Mouse (Mus musculus): Measurements from ENCODE around the gene Lclat1. TPM values are rescaled to one million over a fixed set of nuclear protein-coding genes. Genes with fewer than 3 reads are reported as not detected.

The Lclat1 gene
- polyA plus RNA-seq, 1 experiment from 2014 or later, result 24.9 TPM

DNA sequence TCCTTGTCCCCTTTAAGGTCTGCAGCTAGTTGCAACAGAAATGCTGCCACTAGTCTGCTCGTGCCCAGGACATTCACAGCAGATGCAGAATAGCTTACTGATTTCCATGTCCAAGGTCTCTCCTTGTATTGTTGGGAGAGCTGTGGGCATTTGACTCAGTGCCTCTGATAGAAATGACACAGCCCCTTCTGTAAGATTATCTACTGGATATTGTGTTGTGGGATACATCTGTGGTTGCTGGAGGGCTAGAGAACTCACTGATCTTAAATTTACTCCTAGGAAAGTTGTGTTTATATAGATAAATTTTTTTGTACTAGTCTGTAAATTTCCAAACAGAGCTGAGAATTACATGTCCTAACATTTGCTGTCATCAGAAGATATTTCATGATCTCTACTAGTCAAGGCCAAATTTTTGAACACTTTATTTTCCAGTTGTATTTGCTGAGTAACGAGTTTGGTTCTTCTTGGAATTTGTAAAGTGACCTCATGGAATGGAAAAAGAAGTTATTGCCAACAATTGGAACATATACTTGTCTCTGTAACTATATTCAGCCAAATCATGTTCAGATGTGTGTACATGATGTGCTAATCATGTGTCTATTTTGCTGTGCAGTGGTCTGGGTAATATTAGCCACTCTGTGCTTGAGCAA lies 87.4 kb downstream of the Lclat1 start:
- no peak overlapping the region for H3K27ac ChIP-seq (ENCODE audit: low read depth, low read length)
- H3K27me3 ChIP-seq (ENCODE audit: control insufficient read depth, insufficient read depth, low read length), result no peaks in the 10 kb centered on the region
- no peak overlapping the region for H3K9ac ChIP-seq (ENCODE audit: low read depth, low read length)
- H3K4me1 ChIP-seq (ENCODE audit: control insufficient read depth, insufficient read depth, low read length), result peaks cover 3% of the 10 kb centered on the region; the same call in 1 of the 2 replicates
- no peaks in the 10 kb centered on the region for H3K9me3 ChIP-seq (ENCODE audit: control insufficient read depth, low read length)
- no peak overlapping the region for H3K4me2 ChIP-seq (replicated peaks; ENCODE audit: low read depth, low read length)
- no peaks in the 10 kb centered on the region; the same call in 1 of the 2 replicates for H3K36me3 ChIP-seq (ENCODE audit: control insufficient read depth, insufficient read depth, low read length)
- ATAC-seq (ENCODE audit: low FRiP score, low TSS enrichment), result no peak
- 77% methylated on average over 2 of the region's 2 CpGs for WGBS
- no peak overlapping the region for H3K4me3 ChIP-seq (ENCODE audit: low read length)

DNA sequence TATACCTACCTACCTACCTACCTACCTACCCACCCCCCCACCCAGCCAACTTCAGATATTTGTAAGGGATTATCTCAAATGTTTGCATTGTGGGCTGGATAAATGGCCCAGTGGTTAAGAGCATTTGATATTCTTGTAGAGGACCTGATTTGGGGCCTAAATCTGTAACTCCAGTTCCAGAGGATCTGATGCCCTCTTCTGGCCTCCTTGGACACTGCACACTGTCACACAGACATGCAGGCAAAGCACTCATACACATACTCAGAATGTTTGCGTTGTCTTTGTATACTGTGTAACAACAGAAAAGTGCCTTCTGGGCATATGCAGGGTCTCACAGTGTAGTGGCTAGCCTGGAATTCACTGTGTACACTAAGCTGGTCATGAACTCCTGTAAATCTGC lies 88.4 kb downstream of the Lclat1 start:
- 94% methylated on average over 1 of the region's 1 CpGs for WGBS
- Histone ChIP-seq H3K36me3 (ENCODE audit: control insufficient read depth, insufficient read depth, low read length) (no peaks in the 10 kb centered on the region; the same call in 1 of the 2 replicates), H3K4me1 (ENCODE audit: control insufficient read depth, insufficient read depth, low read length) (peaks cover 4% of the 10 kb centered on the region), H3K4me2 (replicated peaks; ENCODE audit: low read depth, low read length) (no peak overlapping the region), H3K9me3 (ENCODE audit: control insufficient read depth, low read length) (no peaks in the 10 kb centered on the region), H3K27me3 (ENCODE audit: control insufficient read depth, insufficient read depth, low read length) (no peaks in the 10 kb centered on the region), H3K9ac (ENCODE audit: low read depth, low read length) (no peak overlapping the region), H3K4me3 (ENCODE audit: low read length) (no peak overlapping the region), H3K27ac (ENCODE audit: low read depth, low read length) (no peak overlapping the region)
- no peak for ATAC-seq (ENCODE audit: low FRiP score, low TSS enrichment)

DNA sequence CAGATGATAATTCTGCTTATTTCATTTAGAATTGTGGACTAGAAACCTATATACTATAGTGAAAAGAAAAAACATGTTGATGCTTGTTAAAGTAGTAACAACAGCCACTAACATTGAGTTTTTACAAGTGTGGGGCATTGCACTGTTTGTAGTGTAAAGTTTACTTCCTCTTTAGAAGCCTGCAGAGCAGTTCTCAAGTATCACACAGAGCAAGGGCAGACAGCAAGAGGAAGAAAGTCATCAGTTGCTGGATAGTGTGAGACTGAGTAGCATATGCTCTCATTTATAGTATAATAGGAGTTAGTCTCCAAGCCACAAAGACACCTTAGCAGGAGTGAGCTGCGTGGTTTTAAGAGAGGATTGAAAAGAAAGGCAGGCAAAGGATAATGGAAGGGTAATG lies 89.9 kb downstream of the Lclat1 start:
- Histone ChIP-seq H3K27ac (ENCODE audit: low read depth, low read length) (no peak overlapping the region), H3K9ac (ENCODE audit: low read depth, low read length) (no peak overlapping the region), H3K4me2 (replicated peaks; ENCODE audit: low read depth, low read length) (no peak overlapping the region), H3K36me3 (ENCODE audit: control insufficient read depth, insufficient read depth, low read length) (no peaks in the 10 kb centered on the region; the same call in 1 of the 2 replicates), H3K4me3 (ENCODE audit: low read length) (no peak overlapping the region), H3K4me1 (ENCODE audit: control insufficient read depth, insufficient read depth, low read length) (peaks cover 4% of the 10 kb centered on the region), H3K27me3 (ENCODE audit: control insufficient read depth, insufficient read depth, low read length) (no peaks in the 10 kb centered on the region), H3K9me3 (ENCODE audit: control insufficient read depth, low read length) (no peaks in the 10 kb centered on the region)
- ATAC-seq (ENCODE audit: low FRiP score, low TSS enrichment), result no peak
- 59% methylated on average over 1 of the region's 1 CpGs for WGBS

- Histone ChIP-seq H3K36me3 (ENCODE audit: control insufficient read depth, insufficient read depth, low read length) (no peaks in the 10 kb centered on the region), H3K27ac (ENCODE audit: low read depth, low read length) (no peak overlapping the region), H3K27me3 (ENCODE audit: control insufficient read depth, insufficient read depth, low read length) (no peaks in the 10 kb centered on the region), H3K9me3 (ENCODE audit: control insufficient read depth, low read length) (no peaks in the 10 kb centered on the region), H3K4me3 (ENCODE audit: low read length) (no peak overlapping the region), H3K9ac (ENCODE audit: low read depth, low read length) (no peak overlapping the region), H3K4me1 (ENCODE audit: control insufficient read depth, insufficient read depth, low read length) (peaks cover 4% of the 10 kb centered on the region), H3K4me2 (replicated peaks; ENCODE audit: low read depth, low read length) (no peak overlapping the region)
- ATAC-seq (ENCODE audit: low FRiP score, low TSS enrichment), result no peak
Observed at GRCm38 (mm10) chr17:73199387-73199786, 91.6 kb downstream of the Lclat1 start.

- 30% methylated on average over 1 of the region's 1 CpGs for WGBS
- Histone ChIP-seq H3K4me2 (replicated peaks; ENCODE audit: low read depth, low read length) (no peak overlapping the region), H3K27ac (ENCODE audit: low read depth, low read length) (no peak overlapping the region), H3K27me3 (ENCODE audit: control insufficient read depth, insufficient read depth, low read length) (no peaks in the 10 kb centered on the region), H3K9me3 (ENCODE audit: control insufficient read depth, low read length) (no peaks in the 10 kb centered on the region), H3K9ac (ENCODE audit: low read depth, low read length) (no peak overlapping the region), H3K36me3 (ENCODE audit: control insufficient read depth, insufficient read depth, low read length) (no peaks in the 10 kb centered on the region), H3K4me1 (ENCODE audit: control insufficient read depth, insufficient read depth, low read length) (peaks cover 4% of the 10 kb centered on the region), H3K4me3 (ENCODE audit: low read length) (no peak overlapping the region)
- peak; percentile 87; the same call in 1 of the 2 replicates for ATAC-seq (ENCODE audit: low FRiP score, low TSS enrichment)
Observed at GRCm38 (mm10) chr17:73200380-73200779, 92.6 kb downstream of the Lclat1 start.

DNA sequence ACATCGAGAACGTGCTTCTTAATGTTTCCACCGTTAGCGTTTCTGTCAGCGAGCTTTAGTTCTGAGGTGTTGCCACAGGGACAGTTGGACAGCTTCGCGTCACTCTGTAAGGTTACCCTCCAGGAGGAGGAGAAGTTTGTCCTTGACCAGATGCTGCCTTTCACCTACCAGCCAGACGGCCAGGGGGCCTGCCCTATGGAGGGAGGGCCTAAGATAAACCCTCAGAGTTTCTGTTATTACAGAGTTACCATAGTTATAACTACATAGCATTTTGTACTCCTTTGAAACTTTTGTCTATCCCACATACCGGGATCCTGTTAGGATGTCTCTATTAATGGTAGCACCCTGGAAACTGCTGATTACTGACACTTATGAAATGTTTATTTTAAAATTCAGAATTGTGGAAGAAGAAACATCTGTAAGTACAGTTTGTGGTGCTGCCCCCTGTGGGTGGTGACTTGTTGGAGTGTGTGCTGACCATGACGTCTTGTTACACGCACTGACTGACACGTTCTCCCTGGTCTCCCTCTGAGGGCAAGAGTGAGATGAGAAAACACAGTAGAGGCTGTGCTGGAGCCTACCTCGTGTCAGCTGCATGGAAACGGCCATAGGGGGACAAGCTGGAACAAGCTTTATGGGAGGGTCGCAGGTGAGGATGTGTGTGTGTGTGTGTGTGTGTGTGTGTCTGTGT lies 96.0 kb downstream of the Lclat1 start:
- Histone ChIP-seq H3K36me3 (ENCODE audit: control insufficient read depth, insufficient read depth, low read length) (no peaks in the 10 kb centered on the region), H3K27me3 (ENCODE audit: control insufficient read depth, insufficient read depth, low read length) (no peaks in the 10 kb centered on the region), H3K9me3 (ENCODE audit: control insufficient read depth, low read length) (no peaks in the 10 kb centered on the region), H3K4me1 (ENCODE audit: control insufficient read depth, insufficient read depth, low read length) (peaks cover 4% of the 10 kb centered on the region), H3K9ac (ENCODE audit: low read depth, low read length) (no peak overlapping the region), H3K4me2 (replicated peaks; ENCODE audit: low read depth, low read length) (no peak overlapping the region), H3K4me3 (ENCODE audit: low read length) (no peak overlapping the region), H3K27ac (ENCODE audit: low read depth, low read length) (no peak overlapping the region)
- WGBS, result 85% methylated on average over 15 of the region's 15 CpGs
- no peak for ATAC-seq (ENCODE audit: low FRiP score, low TSS enrichment)

- Histone ChIP-seq H3K9me3 (ENCODE audit: control insufficient read depth, low read length) (no peaks in the 10 kb centered on the region), H3K4me3 (ENCODE audit: low read length) (no peak overlapping the region), H3K36me3 (ENCODE audit: control insufficient read depth, insufficient read depth, low read length) (no peaks in the 10 kb centered on the region), H3K9ac (ENCODE audit: low read depth, low read length) (no peak overlapping the region), H3K4me1 (ENCODE audit: control insufficient read depth, insufficient read depth, low read length) (peaks cover 12% of the 10 kb centered on the region), H3K4me2 (replicated peaks; ENCODE audit: low read depth, low read length) (no peak overlapping the region), H3K27me3 (ENCODE audit: control insufficient read depth, insufficient read depth, low read length) (no peaks in the 10 kb centered on the region), H3K27ac (ENCODE audit: low read depth, low read length) (no peak overlapping the region)
- no peak for ATAC-seq (ENCODE audit: low FRiP score, low TSS enrichment)
- 65% methylated on average over 5 of the region's 5 CpGs for WGBS
Observed at GRCm38 (mm10) chr17:73210960-73211531, 103.3 kb downstream of the Lclat1 start.

- Histone ChIP-seq H3K4me1 (ENCODE audit: control insufficient read depth, insufficient read depth, low read length) (peaks cover 12% of the 10 kb centered on the region), H3K36me3 (ENCODE audit: control insufficient read depth, insufficient read depth, low read length) (no peaks in the 10 kb centered on the region), H3K9me3 (ENCODE audit: control insufficient read depth, low read length) (no peaks in the 10 kb centered on the region), H3K4me2 (replicated peaks; ENCODE audit: low read depth, low read length) (no peak overlapping the region), H3K9ac (ENCODE audit: low read depth, low read length) (no peak overlapping the region), H3K4me3 (ENCODE audit: low read length) (no peak overlapping the region), H3K27me3 (ENCODE audit: control insufficient read depth, insufficient read depth, low read length) (no peaks in the 10 kb centered on the region), H3K27ac (ENCODE audit: low read depth, low read length) (no peak overlapping the region; the same call in 1 of the 2 replicates)
- ATAC-seq (ENCODE audit: low FRiP score, low TSS enrichment), result no peak
- 58% methylated on average over 3 of the region's 3 CpGs for WGBS
Observed at GRCm38 (mm10) chr17:73212754-73213153, 105.0 kb downstream of the Lclat1 start.

DNA sequence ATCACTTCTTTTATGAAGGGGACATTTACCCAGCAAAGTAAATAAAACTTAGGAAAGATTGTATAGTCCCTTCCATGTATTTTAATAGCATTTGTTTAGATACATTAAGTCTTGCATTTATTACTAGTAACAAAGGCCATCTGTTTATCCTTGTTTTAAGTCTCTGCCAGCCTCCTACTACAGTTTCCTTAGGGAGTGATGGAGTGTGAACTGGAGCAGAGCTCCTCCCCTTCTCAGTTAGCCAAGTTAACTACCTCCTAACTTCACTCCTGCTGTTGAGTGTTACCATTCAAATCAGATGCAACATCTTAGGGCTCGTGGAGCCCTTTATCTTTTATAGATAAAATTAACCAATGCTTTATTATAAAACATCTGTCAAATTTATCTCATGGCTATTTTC lies 105.4 kb downstream of the Lclat1 start:
- no peaks in the 10 kb centered on the region for H3K27me3 ChIP-seq (ENCODE audit: control insufficient read depth, insufficient read depth, low read length)
- 0 out of 2 replicates have a peak, but pooled peaks have one; percentile 28 for ATAC-seq (ENCODE audit: low FRiP score, low TSS enrichment)
- H3K4me2 ChIP-seq (replicated peaks; ENCODE audit: low read depth, low read length), result no peak overlapping the region
- 38% methylated on average over 1 of the region's 1 CpGs for WGBS
- H3K36me3 ChIP-seq (ENCODE audit: control insufficient read depth, insufficient read depth, low read length), result no peaks in the 10 kb centered on the region
- no peak overlapping the region for H3K27ac ChIP-seq (ENCODE audit: low read depth, low read length)
- peaks cover 12% of the 10 kb centered on the region for H3K4me1 ChIP-seq (ENCODE audit: control insufficient read depth, insufficient read depth, low read length)
- no peak overlapping the region for H3K9ac ChIP-seq (ENCODE audit: low read depth, low read length)
- H3K9me3 ChIP-seq (ENCODE audit: control insufficient read depth, low read length), result no peaks in the 10 kb centered on the region
- no peak overlapping the region for H3K4me3 ChIP-seq (ENCODE audit: low read length)

Data from kidney, embryonic 14.5 days (tissue).